Mouse (Mus musculus) hindbrain, embryonic 10.5 days (tissue): ENCODE results near the gene Gm21860. TPM values are rescaled to one million over a fixed set of nuclear protein-coding genes. Genes with fewer than 3 reads are reported as not detected.
"Not testable (repeated sequence)": the region's sequence is repeated elsewhere in the genome, so short reads cannot be mapped to it uniquely, and the experiment has no call there.

Source experiments
- DNase-seq: peaks from one replicate; pipeline ENCODE4 v3.0.0-alpha.2; 2017; ENCODE audit warnings: low spot score
- H3K27ac ChIP-seq: fragments of 300-500 bp; sonication (generic); 2 replicates; pipeline ENCODE4 v1.5.1; 2016; ENCODE audit warnings: mild to moderate bottlenecking, moderate library complexity
- H3K27me3 ChIP-seq: fragments of 300-500 bp; sonication (generic); 2 replicates; pipeline ENCODE4 v1.6.1; 2016; ENCODE audit warnings: mild to moderate bottlenecking; ENCODE audit not compliant: poor library complexity, insufficient read depth, severe bottlenecking
- H3K36me3 ChIP-seq: fragments of 300-500 bp; sonication (generic); 2 replicates; pipeline ENCODE4 v1.6.1; 2016; ENCODE audit warnings: mild to moderate bottlenecking, moderate library complexity
- H3K4me1 ChIP-seq: fragments of 300-500 bp; sonication (generic); replicated peaks from 2 replicates; pipeline ENCODE4 v1.6.1; 2016; ENCODE audit warnings: mild to moderate bottlenecking
- H3K4me3 ChIP-seq: fragments of 300-500 bp; sonication (generic); 2 replicates; pipeline ENCODE4 v1.5.1; 2016; ENCODE audit warnings: mild to moderate bottlenecking, moderate library complexity
- H3K9me3 ChIP-seq: fragments of 300-500 bp; sonication (generic); 2 replicates; pipeline ENCODE4 v1.6.1; 2016; ENCODE audit warnings: mild to moderate bottlenecking, moderate library complexity
- WGBS: fragments of 180-500 bp; shearing (Covaris S2); methylation state at CpG from one replicate; pipeline ENCODE4 v1.1.7; 2016; 5-methylcytosine and 5-hydroxymethylcytosine counted together
- polyA plus RNA-seq: library from polyadenylated mRNA; unstranded; fragments of >200 nt; fragmentation: Nextera tagmentation; extraction: Ambion mirVana; gene quantifications from 2 replicates; pipeline ENCODE4 v1.2.1, GENCODE M21; 2016

Gene Gm21860
- polyA plus RNA-seq = not detected in 2 replicates

DNA sequence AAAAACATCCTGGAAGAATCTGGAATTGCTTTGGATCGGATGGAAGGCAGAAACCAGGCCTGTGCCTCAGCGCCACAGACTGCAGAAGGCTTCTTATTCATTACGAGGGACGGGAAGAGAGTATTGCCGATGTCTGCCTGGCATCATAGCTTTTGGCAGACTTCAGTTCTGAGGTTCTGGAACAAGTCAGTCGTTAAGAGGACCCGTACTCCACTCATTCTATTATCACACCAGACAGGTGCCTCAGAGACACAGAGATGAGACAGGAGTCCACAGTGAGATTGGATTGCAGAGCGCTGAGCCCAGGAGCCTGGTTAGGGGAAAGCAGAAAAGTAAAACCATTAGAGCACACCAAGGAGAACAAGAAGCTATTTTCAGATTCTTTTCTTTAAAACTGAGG, at the start of gene Gm21860:
Gene Gm21860, minus strand, starts transcription at position 101 of the 400 bp plus-strand sequence.
- not testable (repeated sequence) for H3K27me3 ChIP-seq, H3K4me1 ChIP-seq, H3K9me3 ChIP-seq, DNase-seq, H3K4me3 ChIP-seq, H3K36me3 ChIP-seq, H3K27ac ChIP-seq
- no CpG with 5 or more reads among the region's 8 CpGs for WGBS

- DNase-seq, H3K36me3 ChIP-seq, H3K9me3 ChIP-seq, H3K4me1 ChIP-seq, H3K27me3 ChIP-seq, H3K4me3 ChIP-seq, H3K27ac ChIP-seq: not testable (repeated sequence)
- no CpG with 5 or more reads among the region's 48 CpGs for WGBS
These were observed 29.8 kb upstream of the Gm21860 start, which contains the start of gene Gm47283 for GRCm38 (mm10) chrY:90784438-90784837. Gene Gm47283, plus strand, starts transcription at chrY:90784738.

- 92% methylated on average over 5 of the region's 5 CpGs for WGBS
- not testable (repeated sequence) for DNase-seq, H3K27ac ChIP-seq, H3K4me1 ChIP-seq, H3K4me3 ChIP-seq, H3K27me3 ChIP-seq
- H3K36me3 ChIP-seq = peaks cover 43% of the 10 kb centered on the region
- H3K9me3 ChIP-seq = peaks cover 46% of the 10 kb centered on the region
These were observed 9.4 kb downstream of the Gm21860 start for GRCm38 (mm10) chrY:90745256-90745655.

GRCm38 (mm10) chrY:90744381-90744981, 10.1 kb downstream of the Gm21860 start:
- H3K27me3 ChIP-seq, H3K4me1 ChIP-seq: not testable (repeated sequence)
- Histone ChIP-seq H3K36me3 (peaks cover 51% of the 10 kb centered on the region), H3K4me3 (peak overlapping the region; percentile 2; the same call in 1 of the 2 replicates), H3K27ac (peak overlapping the region; percentile 0; the same call in 1 of the 2 replicates), H3K9me3 (peaks cover 54% of the 10 kb centered on the region)
- peak; percentile 87 for DNase-seq
- 66% methylated on average over 51 of the region's 51 CpGs for WGBS

- no peak overlapping the region for H3K4me3 ChIP-seq
- H3K9me3 ChIP-seq = peaks cover 60% of the 10 kb centered on the region
- WGBS = 56% methylated on average over 7 of the region's 21 CpGs
- H3K4me1 ChIP-seq = no peaks in the 10 kb centered on the region
- no peak overlapping the region for H3K27ac ChIP-seq
- peaks cover 57% of the 10 kb centered on the region for H3K36me3 ChIP-seq
- DNase-seq = no peak
- no peaks in the 10 kb centered on the region for H3K27me3 ChIP-seq
These were observed 10.8 kb downstream of the Gm21860 start for GRCm38 (mm10) chrY:90743811-90744220.

DNA sequence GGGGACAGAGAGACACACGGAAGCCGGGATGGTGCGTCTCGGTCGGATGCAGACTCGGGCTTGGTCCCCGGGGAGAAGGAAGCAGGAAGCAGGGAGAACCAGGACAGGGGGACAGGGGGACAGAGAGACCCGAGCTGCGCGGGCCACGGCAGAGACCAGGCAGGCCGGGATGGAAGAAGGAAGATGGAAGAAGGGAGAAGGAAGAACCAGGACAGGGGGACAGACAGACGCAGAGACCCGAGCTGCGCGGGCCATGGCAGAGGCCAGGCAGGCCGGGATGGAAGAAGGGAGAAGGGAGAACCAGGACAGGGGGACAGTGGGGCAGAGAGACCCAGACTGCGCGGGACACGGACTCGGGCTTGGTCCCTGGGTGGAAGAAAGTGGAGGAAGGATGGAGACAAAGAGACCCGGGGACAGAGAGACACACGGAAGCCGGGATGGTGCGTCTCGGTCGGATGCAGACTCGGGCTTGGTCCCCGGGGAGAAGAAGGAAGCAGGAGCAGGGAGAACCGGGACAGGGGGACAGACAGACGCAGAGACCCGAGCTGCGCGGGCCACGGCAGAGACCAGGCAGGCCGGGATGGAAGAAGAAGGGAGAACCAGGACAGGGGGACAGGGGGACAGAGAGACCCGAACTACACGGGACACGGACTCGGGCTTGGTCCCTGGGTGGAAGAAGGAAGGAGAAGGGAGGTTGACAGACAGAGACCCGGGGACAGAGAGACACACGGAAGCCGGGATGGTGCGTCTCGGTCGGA, 11.4 kb downstream of the Gm21860 start:
- peaks cover 64% of the 10 kb centered on the region for H3K9me3 ChIP-seq
- H3K4me1 ChIP-seq, H3K27ac ChIP-seq, H3K27me3 ChIP-seq, H3K4me3 ChIP-seq: not testable (repeated sequence)
- WGBS = 84% methylated on average over 41 of the region's 46 CpGs
- DNase-seq = peak; percentile 6
- peaks cover 61% of the 10 kb centered on the region for H3K36me3 ChIP-seq

DNA sequence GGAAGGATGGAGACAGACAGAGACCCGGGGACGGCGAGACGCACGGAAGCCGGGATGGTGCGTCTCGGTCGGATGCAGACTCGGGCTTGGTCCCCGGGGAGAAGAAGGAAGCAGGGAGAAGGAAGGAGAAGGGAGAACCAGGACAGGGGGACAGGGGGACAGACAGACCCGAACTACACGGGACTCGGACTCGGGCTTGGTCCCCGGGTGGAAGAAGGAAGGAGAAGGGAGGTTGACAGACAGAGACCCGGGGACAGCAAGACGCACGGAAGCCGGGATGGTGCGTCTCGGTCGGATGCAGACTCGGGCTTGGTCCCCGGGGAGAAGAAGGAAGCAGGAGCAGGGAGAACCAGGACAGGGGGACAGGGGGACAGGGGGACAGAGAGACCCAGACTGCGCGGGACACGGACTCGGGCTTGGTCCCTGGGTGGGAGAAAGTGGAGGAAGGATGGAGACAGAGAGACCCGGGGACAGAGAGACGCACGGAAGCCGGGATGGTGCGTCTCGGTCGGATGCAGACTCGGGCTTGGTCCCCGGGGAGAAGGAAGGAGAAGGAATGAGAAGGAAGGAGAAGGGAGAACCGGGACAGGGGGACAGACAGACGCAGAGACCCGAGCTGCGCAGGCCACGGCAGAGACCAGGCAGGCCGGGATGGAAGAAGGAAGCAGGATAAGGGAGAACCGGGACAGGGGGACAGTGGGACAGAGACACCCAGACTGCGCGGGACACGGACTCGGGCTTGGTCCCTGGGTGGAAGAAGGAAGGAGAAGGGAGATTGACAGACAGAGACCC, 12.2 kb downstream of the Gm21860 start:
- Histone ChIP-seq H3K9me3 (peaks cover 64% of the 10 kb centered on the region), H3K36me3 (peaks cover 61% of the 10 kb centered on the region)
- not testable (repeated sequence) for H3K4me1 ChIP-seq, H3K27ac ChIP-seq, H3K4me3 ChIP-seq, H3K27me3 ChIP-seq
- 86% methylated on average over 49 of the region's 49 CpGs for WGBS
- peak; percentile 58 for DNase-seq

DNA sequence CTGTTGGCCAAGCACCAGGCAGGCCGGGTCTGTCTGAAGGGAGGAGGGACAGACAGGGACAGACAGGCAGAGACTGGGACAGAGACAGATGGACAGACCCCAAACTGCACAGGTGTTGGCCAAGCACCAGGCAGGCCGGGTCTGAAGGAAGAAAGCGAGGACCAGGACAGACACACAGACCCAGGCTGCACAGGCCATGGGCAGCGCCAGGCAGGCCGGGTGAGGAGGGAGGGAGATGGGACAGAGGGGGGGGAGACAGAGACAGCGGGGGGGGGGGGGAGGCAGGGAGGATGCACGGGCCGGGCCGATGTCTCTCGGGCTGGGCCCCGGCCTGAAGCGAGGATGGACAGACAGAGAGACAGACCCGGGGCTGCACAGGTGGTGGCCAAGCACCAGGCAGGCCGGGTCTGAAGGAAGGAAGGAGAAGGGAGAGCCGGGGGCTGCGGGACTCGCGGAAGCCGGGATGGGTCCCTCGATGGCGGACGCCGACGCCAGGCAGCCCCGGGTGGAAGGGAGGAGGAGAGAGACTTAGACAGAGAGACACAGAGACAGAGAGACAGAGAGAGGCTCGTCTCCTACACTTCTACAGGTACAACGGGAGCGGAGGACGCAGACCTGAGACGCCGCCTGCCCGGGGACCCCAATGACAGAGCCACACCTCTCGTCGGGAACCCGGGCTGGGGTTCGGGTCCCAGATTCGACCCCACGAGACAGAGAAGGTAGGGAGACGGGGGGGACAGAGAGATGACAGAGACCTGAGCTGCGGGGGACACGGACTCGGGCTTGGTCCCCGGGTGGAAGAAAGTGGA, 13.0 kb downstream of the Gm21860 start:
- peaks cover 64% of the 10 kb centered on the region for H3K9me3 ChIP-seq
- DNase-seq = peak; percentile 67
- H3K27ac ChIP-seq, H3K27me3 ChIP-seq, H3K4me1 ChIP-seq, H3K4me3 ChIP-seq: not testable (repeated sequence)
- H3K36me3 ChIP-seq = peaks cover 61% of the 10 kb centered on the region
- 83% methylated on average over 43 of the region's 43 CpGs for WGBS

DNA sequence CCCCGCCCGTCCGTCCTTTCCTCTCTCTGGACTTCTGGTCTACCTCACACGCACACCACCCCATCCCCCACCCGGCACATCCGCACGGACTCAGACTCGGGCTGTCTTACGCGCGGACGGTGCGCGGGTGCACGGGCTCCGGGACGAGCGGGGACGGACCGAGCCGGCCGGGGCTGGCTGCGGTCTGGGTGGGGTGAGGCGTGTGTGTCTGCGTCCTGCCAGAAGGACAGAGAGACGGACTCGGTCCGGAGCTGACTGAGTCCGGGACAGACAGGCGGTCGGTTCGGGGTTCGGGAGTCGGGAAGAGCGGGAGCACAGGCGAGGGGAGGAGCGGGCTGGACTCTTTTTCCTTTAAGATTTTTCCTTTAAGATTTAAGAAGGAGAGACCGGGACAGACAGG, 13.6 kb downstream of the Gm21860 start:
- peaks cover 67% of the 10 kb centered on the region for H3K9me3 ChIP-seq
- H3K27me3 ChIP-seq, H3K4me1 ChIP-seq, H3K4me3 ChIP-seq, H3K27ac ChIP-seq: not testable (repeated sequence)
- H3K36me3 ChIP-seq = peaks cover 61% of the 10 kb centered on the region
- DNase-seq = peak; percentile 66
- WGBS = 78% methylated on average over 38 of the region's 38 CpGs

DNA sequence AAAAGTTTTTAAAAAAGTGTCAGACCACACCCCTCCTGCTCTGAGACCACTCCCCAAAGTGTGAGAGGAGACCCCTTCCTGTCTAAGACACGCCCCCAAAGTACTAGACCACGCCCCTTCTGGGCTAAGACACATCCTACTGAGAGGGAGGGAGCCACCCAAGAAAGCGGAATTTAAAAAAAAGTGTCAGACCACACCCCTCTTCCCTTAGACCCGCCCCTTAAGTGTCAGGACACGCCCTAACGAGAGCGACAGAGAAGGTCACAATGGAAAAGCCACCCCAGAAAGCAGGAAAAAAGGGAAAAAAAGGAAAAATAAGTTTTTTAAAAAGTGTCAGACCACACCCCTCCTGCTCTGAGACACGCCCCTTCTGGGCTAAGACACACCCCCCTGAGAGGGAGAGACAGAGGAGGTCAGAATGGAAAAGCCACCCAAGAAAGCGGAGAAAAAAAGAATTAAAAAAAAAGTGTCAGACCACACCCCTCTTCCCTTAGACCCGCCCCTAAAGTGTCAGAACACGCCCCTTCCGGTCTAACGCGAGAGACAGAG, 14.5 kb downstream of the Gm21860 start:
- 50% methylated on average over 14 of the region's 14 CpGs for WGBS
- peaks cover 68% of the 10 kb centered on the region for H3K9me3 ChIP-seq

DNA sequence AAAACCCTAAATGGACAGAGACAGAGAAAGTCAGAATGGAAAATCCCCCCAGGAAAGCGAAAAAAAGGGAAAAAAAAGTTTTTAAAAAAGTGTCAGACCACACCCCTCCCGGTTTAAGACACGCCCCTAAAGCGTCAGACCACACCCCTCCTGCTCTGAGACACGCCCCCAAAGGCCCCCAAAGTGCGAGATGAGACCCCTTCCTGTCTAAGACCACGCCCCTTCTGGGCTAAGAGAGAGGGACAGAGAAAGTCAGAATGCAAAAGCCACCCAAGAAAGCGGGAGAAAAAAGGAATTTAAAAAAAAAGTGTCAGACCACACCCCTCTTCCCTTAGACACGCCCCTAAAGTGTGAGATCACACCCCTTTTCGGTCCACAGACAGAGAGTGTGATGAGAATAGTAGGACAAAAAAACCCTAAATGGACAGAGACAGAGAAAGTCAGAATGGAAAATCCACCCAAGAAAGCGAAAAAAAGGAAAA, 15.0 kb downstream of the Gm21860 start:
- H3K9me3 ChIP-seq = peaks cover 67% of the 10 kb centered on the region
- H3K27ac ChIP-seq, H3K4me3 ChIP-seq, H3K4me1 ChIP-seq, H3K27me3 ChIP-seq: not testable (repeated sequence)
- whole genome bisulfite sequencing = 58% methylated on average over 11 of the region's 11 CpGs
- H3K36me3 ChIP-seq = peaks cover 50% of the 10 kb centered on the region
- DNase-seq = peak; percentile 40

More for the DNA sequence above, 14.5 kb downstream of the Gm21860 start:
- Histone ChIP-seq H3K4me3 (no peak overlapping the region), H3K27ac (no peak overlapping the region), H3K4me1 (no peaks in the 10 kb centered on the region), H3K36me3 (peaks cover 55% of the 10 kb centered on the region), H3K27me3 (no peaks in the 10 kb centered on the region)
- peak; percentile 69 for DNase-seq
